Mouse (Mus musculus): ENCODE measurements around the gene R3hdm4. TPM values are rescaled to one million over a fixed set of nuclear protein-coding genes. Genes with fewer than 3 reads are reported as not detected.

The R3hdm4 gene
- total and polyA plus RNA-seq, 2 experiments from 2014 or later = 133 to 267 TPM

- no peak for DNase-seq (ENCODE audit: low spot score)
- ATAC-seq = no peak
- H3K36me3 ChIP-seq (ENCODE audit: insufficient read depth, low read length) = no peaks in the 10 kb centered on the region
- no peaks in the 10 kb centered on the region for H3K9me3 ChIP-seq (ENCODE audit: low read length)
- H3K4me1 ChIP-seq (ENCODE audit: insufficient read depth, low read length) = peaks cover 10% of the 10 kb centered on the region
- H3K27me3 ChIP-seq (ENCODE audit: insufficient read depth, low read length) = no peaks in the 10 kb centered on the region
- H3K4me2 ChIP-seq (ENCODE audit: low read depth, low read length) = no peak overlapping the region
- H3K4me3 ChIP-seq (ENCODE audit: low read length) = no peak overlapping the region
- 0 out of 2 replicates have a peak overlapping the region, but pooled peaks have one; percentile 48 for H3K27ac ChIP-seq
- no peak overlapping the region for H3K9ac ChIP-seq (replicated peaks; ENCODE audit: low read length)
- WGBS = 79% methylated on average over 16 of the region's 16 CpGs
- TF ChIP-seq CTCF (IDR thresholded peaks at IDR 0.05; ENCODE audit: low read depth) = no peak
Observed at GRCm38 (mm10) chr10:79934794-79935569, 14.0 kb upstream of the R3hdm4 start.

GRCm38 (mm10) chr10:79934272-79934721 lies 13.3 kb upstream of the R3hdm4 start:
- peaks cover 10% of the 10 kb centered on the region for H3K4me1 ChIP-seq (ENCODE audit: insufficient read depth, low read length)
- DNase-seq (ENCODE audit: low spot score) (peak; percentile 87), ATAC-seq (peak; percentile 89)
- no peak for TF ChIP-seq CTCF (IDR thresholded peaks at IDR 0.05; ENCODE audit: low read depth)
- H3K36me3 ChIP-seq (ENCODE audit: insufficient read depth, low read length) = no peaks in the 10 kb centered on the region
- 31% methylated on average over 13 of the region's 13 CpGs for WGBS
- H3K9ac ChIP-seq (replicated peaks; ENCODE audit: low read length) = no peak overlapping the region
- no peaks in the 10 kb centered on the region for H3K27me3 ChIP-seq (ENCODE audit: insufficient read depth, low read length)
- peak overlapping the region; percentile 48 for H3K27ac ChIP-seq
- H3K4me2 ChIP-seq (ENCODE audit: low read depth, low read length) = no peak overlapping the region
- H3K4me3 ChIP-seq (ENCODE audit: low read length) = no peak overlapping the region
- no peaks in the 10 kb centered on the region for H3K9me3 ChIP-seq (ENCODE audit: low read length)

DNA sequence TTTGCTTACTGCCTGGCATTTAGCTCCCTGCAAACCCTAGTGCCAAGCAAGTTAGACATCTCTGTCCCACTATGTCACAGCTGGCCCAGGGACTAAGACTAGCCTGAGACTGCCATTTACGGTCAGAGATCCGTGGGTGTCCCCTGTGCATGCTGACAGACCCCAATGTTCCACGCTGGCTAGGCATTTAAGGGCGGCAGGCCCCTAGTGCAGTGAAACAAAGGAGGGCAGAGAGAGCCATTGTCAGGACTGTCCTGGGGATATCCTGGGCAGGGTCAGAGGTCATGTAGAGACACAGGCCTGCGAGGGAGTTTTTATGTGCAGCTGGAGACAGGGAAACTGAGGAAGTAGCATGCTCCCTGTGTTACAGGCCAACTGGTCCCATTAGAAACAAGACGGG lies 12.9 kb upstream of the R3hdm4 start:
- Histone ChIP-seq H3K4me3 (ENCODE audit: low read length) (no peak overlapping the region), H3K9ac (replicated peaks; ENCODE audit: low read length) (no peak overlapping the region), H3K4me2 (ENCODE audit: low read depth, low read length) (no peak overlapping the region), H3K27me3 (ENCODE audit: insufficient read depth, low read length) (no peaks in the 10 kb centered on the region), H3K4me1 (ENCODE audit: insufficient read depth, low read length) (peaks cover 10% of the 10 kb centered on the region), H3K36me3 (ENCODE audit: insufficient read depth, low read length) (no peaks in the 10 kb centered on the region), H3K9me3 (ENCODE audit: low read length) (no peaks in the 10 kb centered on the region), H3K27ac (peak overlapping the region; percentile 48)
- 23% methylated on average over 6 of the region's 6 CpGs for WGBS
- no peak for TF ChIP-seq CTCF (IDR thresholded peaks at IDR 0.05; ENCODE audit: low read depth)
- DNase-seq (ENCODE audit: low spot score) = no peak
- no peak for ATAC-seq

- Histone ChIP-seq H3K4me3 (ENCODE audit: low read length) (no peak overlapping the region), H3K9ac (replicated peaks; ENCODE audit: low read length) (no peak overlapping the region), H3K27me3 (ENCODE audit: insufficient read depth, low read length) (no peaks in the 10 kb centered on the region), H3K27ac (peak overlapping the region; percentile 55; the same call in 1 of the 2 replicates), H3K4me2 (ENCODE audit: low read depth, low read length) (no peak overlapping the region), H3K9me3 (ENCODE audit: low read length) (no peaks in the 10 kb centered on the region), H3K36me3 (ENCODE audit: insufficient read depth, low read length) (no peaks in the 10 kb centered on the region), H3K4me1 (ENCODE audit: insufficient read depth, low read length) (peaks cover 10% of the 10 kb centered on the region)
- no peak for TF ChIP-seq CTCF (IDR thresholded peaks at IDR 0.05; ENCODE audit: low read depth)
- ATAC-seq = no peak
- WGBS = 42% methylated on average over 9 of the region's 9 CpGs
- no peak for DNase-seq (ENCODE audit: low spot score)
Observed at GRCm38 (mm10) chr10:79933145-79933679, 12.2 kb upstream of the R3hdm4 start.

DNA sequence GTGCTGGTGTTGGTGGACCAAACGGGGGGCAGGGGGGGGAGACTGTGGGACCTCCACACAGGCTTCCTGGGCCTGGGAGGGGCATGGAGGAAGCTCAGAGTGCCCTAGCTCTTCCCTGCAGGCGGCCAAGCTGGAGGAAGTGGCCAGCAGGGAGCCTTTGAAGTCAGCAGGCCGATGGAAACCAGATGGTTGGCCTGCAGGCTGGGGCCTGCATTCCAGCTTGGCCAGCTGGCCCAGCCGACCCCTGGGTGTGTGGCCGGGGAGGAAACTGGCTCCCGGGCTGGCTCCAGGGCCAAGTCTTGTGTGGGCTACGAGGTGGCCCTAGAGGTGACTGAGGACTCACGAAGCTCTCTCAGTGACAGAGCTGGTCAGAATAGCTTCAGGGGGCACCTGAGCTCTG lies 11.7 kb upstream of the R3hdm4 start:
- Histone ChIP-seq H3K27me3 (ENCODE audit: insufficient read depth, low read length) (no peaks in the 10 kb centered on the region), H3K9ac (replicated peaks; ENCODE audit: low read length) (no peak overlapping the region), H3K4me2 (ENCODE audit: low read depth, low read length) (no peak overlapping the region), H3K4me1 (ENCODE audit: insufficient read depth, low read length) (peaks cover 10% of the 10 kb centered on the region), H3K9me3 (ENCODE audit: low read length) (no peaks in the 10 kb centered on the region), H3K36me3 (ENCODE audit: insufficient read depth, low read length) (no peaks in the 10 kb centered on the region), H3K4me3 (ENCODE audit: low read length) (no peak overlapping the region), H3K27ac (peak overlapping the region; percentile 55; the same call in 1 of the 2 replicates)
- 21% methylated on average over 8 of the region's 8 CpGs for WGBS
- DNase-seq (ENCODE audit: low spot score) (peak; percentile 72), ATAC-seq (no peak)
- no peak for TF ChIP-seq CTCF (IDR thresholded peaks at IDR 0.05; ENCODE audit: low read depth)

DNA sequence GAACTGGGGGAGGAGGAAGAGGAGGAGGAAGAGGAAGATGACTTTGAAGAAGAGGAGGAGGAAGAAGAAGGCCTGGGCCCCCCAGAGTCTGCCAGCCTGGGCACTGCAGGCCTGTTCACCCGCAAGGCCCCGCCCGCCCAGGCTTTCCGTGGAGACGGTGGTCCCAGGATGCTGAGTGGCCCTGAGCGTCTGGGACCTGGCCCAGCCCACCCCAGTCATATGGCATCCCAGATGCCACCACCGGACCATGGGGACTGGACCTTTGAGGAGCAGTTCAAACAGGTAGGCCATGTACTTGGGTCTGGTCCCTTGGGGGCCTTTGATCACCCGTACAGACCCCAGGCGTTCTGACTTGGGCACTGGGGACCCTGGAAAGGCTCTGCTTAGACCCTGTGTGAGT lies 10.8 kb upstream of the R3hdm4 start:
- DNase-seq (ENCODE audit: low spot score) (no peak), ATAC-seq (no peak)
- Histone ChIP-seq H3K4me2 (ENCODE audit: low read depth, low read length) (no peak overlapping the region), H3K9ac (replicated peaks; ENCODE audit: low read length) (no peak overlapping the region), H3K9me3 (ENCODE audit: low read length) (no peaks in the 10 kb centered on the region), H3K4me1 (ENCODE audit: insufficient read depth, low read length) (0 out of 2 replicates have a peak, but pooled peaks cover 5% of the 10 kb centered on the region), H3K27ac (no peak overlapping the region), H3K27me3 (ENCODE audit: insufficient read depth, low read length) (no peaks in the 10 kb centered on the region), H3K4me3 (ENCODE audit: low read length) (no peak overlapping the region), H3K36me3 (ENCODE audit: insufficient read depth, low read length) (no peaks in the 10 kb centered on the region)
- TF ChIP-seq CTCF (IDR thresholded peaks at IDR 0.05; ENCODE audit: low read depth) = no peak
- 82% methylated on average over 9 of the region's 9 CpGs for WGBS

DNA sequence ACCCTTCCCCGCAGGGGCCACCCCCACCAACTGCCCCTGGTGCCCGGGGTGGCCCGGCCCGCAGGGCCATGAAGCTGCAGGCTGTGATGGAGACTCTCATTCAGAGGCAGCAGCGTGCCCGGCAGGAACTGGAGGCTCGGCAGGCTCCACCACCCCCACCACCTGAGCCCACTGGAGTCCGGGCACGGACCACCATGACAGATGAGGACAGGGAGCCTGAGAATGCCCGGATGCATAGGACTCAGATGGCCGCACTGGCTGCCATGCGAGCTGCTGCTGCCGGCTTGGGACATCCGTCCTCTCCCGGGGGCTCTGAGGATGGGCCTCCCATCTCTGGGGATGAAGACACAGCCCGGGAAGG lies 9.8 kb upstream of the R3hdm4 start:
- Histone ChIP-seq H3K4me3 (ENCODE audit: low read length) (no peak overlapping the region), H3K9me3 (ENCODE audit: low read length) (no peaks in the 10 kb centered on the region), H3K36me3 (ENCODE audit: insufficient read depth, low read length) (no peaks in the 10 kb centered on the region), H3K27me3 (ENCODE audit: insufficient read depth, low read length) (no peaks in the 10 kb centered on the region), H3K9ac (replicated peaks; ENCODE audit: low read length) (no peak overlapping the region; the same call in 1 of the 2 replicates), H3K4me2 (ENCODE audit: low read depth, low read length) (no peak overlapping the region), H3K27ac (0 out of 2 replicates have a peak overlapping the region, but pooled peaks have one; percentile 20), H3K4me1 (ENCODE audit: insufficient read depth, low read length) (0 out of 2 replicates have a peak, but pooled peaks cover 8% of the 10 kb centered on the region)
- no peak for DNase-seq (ENCODE audit: low spot score)
- WGBS = 60% methylated on average over 16 of the region's 16 CpGs
- TF ChIP-seq CTCF (IDR thresholded peaks at IDR 0.05; ENCODE audit: low read depth) = no peak
- no peak for ATAC-seq

All from hindbrain, postnatal 0 days (tissue).